Mouse (Mus musculus): ENCODE results near the gene Cpxcr1. TPM values are rescaled to one million over a fixed set of nuclear protein-coding genes. Genes with fewer than 3 reads are reported as not detected.

Cpxcr1 gene
- total RNA-seq (2021), result not detected

GRCm38 (mm10) chrX:116448644-116449043 lies at the start of gene Cpxcr1:
Cpxcr1 (plus strand) TSS chrX:116448944.
- intact Hi-C loops (cut with DNase I), result no loop called here
- DNase-seq (ENCODE audit: low spot score), result no peak

Other genes with a start within 250 kb of the Cpxcr1 start
- not detected for gene H2afb2, start 232.2 kb downstream of the Cpxcr1 start, total RNA-seq (2021)